Mouse (Mus musculus) liver, embryonic 14.5 days (tissue): ENCODE data around the gene Veph1.

Experiments
- CTCF ChIP-seq: IDR thresholded peaks from 2 replicates; pipeline ENCODE4 v1.5.1; 2016; ENCODE audit warnings: antibody characterized with exemption, low read depth, control low read depth
- EP300 ChIP-seq: IDR thresholded peaks from 2 replicates; pipeline ENCODE4 v1.6.1; 2016; ENCODE audit warnings: antibody characterized with exemption, low read depth

GRCm38 (mm10) chr3:66165026-66165425, 131.6 kb downstream of the Veph1 start:
- TF ChIP-seq CTCF (no peak), EP300 (no peak)
